Mouse (Mus musculus): ENCODE measurements at regions not wholly inside any gene's neighbourhood (a gene's known extent, or its start where the extent isn't known, plus 50 kb on each side); places are given as distances from the start of the nearest gene placed in this dataset.
"Not testable (repeated sequence)": the region's sequence is repeated elsewhere in the genome, so short reads cannot be mapped to it uniquely, and the experiment has no call there.

- no peak for ATAC-seq (ENCODE audit: insufficient number of reproducible peaks, insufficient read depth, low FRiP score, low TSS enrichment, low read depth)
- Histone ChIP-seq H3K27ac (no peak overlapping the region), H3K9ac (no peak overlapping the region), H3K27me3 (no peaks in the 10 kb centered on the region), H3K9me3 (no peaks in the 10 kb centered on the region), H3K4me2 (no peak overlapping the region), H3K4me1 (no peaks in the 10 kb centered on the region), H3K36me3 (no peaks in the 10 kb centered on the region), H3K4me3 (no peak overlapping the region)
Observed at GRCm38 (mm10) chr9:113112753-113113152, 595.3 kb downstream of the Pdcd6ip start.

GRCm38 (mm10) chr9:113101733-113102132 lies 606.3 kb downstream of the Pdcd6ip start:
- no peak overlapping the region for H3K4me3 ChIP-seq
- ATAC-seq (ENCODE audit: insufficient number of reproducible peaks, insufficient read depth, low FRiP score, low TSS enrichment, low read depth), result no peak

DNA sequence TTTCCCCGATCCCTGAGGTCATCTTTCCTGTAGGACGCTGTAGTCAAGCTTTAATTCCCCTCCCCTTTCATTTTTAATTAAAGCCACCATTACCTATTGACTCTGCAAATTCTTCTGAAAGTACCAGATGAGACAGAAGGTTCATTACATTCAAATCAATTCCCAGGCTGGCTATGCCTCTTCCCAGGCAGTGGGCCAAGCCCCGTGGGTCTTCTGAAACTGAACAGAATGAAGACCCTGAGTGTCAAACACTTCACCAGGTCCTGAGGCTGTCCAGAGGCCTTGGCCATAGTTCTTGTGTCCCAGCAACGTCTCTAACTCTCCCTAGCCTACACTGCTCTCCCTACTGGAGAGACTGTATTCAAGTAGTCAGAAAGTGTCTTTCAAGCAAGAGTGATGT lies 607.4 kb downstream of the Pdcd6ip start:
- Histone ChIP-seq H3K27me3 (no peaks in the 10 kb centered on the region), H3K4me3 (no peak overlapping the region), H3K9me3 (no peaks in the 10 kb centered on the region), H3K4me1 (no peaks in the 10 kb centered on the region), H3K4me2 (no peak overlapping the region), H3K9ac (no peak overlapping the region), H3K36me3 (no peaks in the 10 kb centered on the region), H3K27ac (no peak overlapping the region)
- WGBS, result 78% methylated on average over 4 of the region's 4 CpGs
- no peak for ATAC-seq (ENCODE audit: insufficient number of reproducible peaks, insufficient read depth, low FRiP score, low TSS enrichment, low read depth)

More at GRCm38 (mm10) chr9:113101733-113102132, 606.3 kb downstream of the Pdcd6ip start:
- H3K27ac ChIP-seq, result no peak overlapping the region
- H3K9me3 ChIP-seq, result no peaks in the 10 kb centered on the region
- no peaks in the 10 kb centered on the region for H3K4me1 ChIP-seq
- H3K9ac ChIP-seq, result no peak overlapping the region
- H3K4me2 ChIP-seq, result no peak overlapping the region
- no peaks in the 10 kb centered on the region for H3K27me3 ChIP-seq
- no peaks in the 10 kb centered on the region for H3K36me3 ChIP-seq
- WGBS, result 85% methylated on average over 1 of the region's 1 CpGs

DNA sequence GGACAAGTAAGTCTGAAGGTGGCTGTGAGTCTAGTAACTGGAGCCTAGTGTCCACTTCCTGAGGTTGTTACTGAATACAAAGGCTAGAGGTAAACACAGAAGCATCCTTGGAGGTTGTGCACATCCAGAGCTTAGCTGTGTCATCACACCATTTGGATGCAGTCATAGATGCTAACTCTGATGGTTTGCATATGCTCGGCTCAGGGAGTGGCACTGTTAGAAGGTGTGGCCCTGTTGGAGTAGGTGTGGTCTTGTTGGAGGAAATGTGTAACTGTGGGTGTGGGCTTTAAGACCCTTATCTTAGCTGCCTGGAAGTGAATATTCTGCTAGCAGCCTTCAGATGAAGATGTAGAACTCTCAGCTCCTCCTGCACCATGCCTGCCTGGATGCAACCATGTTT lies 612.6 kb downstream of the Pdcd6ip start:
- H3K27ac ChIP-seq; H3K36me3 ChIP-seq; H3K4me2 ChIP-seq; H3K4me1 ChIP-seq; H3K9ac ChIP-seq; ATAC-seq (ENCODE audit: insufficient number of reproducible peaks, insufficient read depth, low FRiP score, low TSS enrichment, low read depth); H3K27me3 ChIP-seq; H3K4me3 ChIP-seq; H3K9me3 ChIP-seq: not testable (repeated sequence)
- 79% methylated on average over 1 of the region's 1 CpGs for WGBS

DNA sequence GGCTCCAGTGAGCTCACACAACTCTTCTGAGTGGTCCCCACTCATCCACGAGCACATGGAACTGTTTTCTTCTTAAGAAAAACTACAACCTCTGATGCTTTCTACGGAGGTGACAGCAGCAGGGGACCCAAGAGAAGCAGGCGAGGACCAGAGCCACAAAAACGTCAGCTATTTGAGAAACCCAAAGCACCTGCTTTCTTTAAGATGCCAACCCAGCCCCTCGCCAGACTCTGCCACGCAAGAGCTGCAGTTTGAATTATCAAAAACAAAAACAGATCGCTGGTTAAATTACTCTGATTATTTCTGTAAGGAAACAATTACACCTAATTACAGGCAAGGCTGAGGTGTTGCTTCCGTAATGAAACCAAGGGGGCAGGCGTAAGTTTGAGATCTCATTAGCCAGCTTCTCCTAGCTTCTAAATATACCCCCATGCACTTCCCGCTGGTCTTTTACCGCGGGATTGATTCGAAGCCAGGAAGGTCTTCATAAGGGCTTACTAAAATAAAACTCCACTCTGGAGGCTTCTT lies 614.1 kb downstream of the Pdcd6ip start:
- H3K36me3 ChIP-seq, result no peaks in the 10 kb centered on the region
- H3K9ac ChIP-seq, result no peak overlapping the region
- H3K4me3 ChIP-seq, result no peak overlapping the region
- no peaks in the 10 kb centered on the region for H3K9me3 ChIP-seq
- no peak overlapping the region for H3K27ac ChIP-seq
- no peak overlapping the region for H3K4me2 ChIP-seq
- WGBS, result 65% methylated on average over 13 of the region's 13 CpGs
- no peaks in the 10 kb centered on the region for H3K4me1 ChIP-seq
- H3K27me3 ChIP-seq, result no peaks in the 10 kb centered on the region; the same call in 1 of the 2 replicates
- no peak for ATAC-seq (ENCODE audit: insufficient number of reproducible peaks, insufficient read depth, low FRiP score, low TSS enrichment, low read depth)

GRCm38 (mm10) chr9:113091881-113092280 lies 616.2 kb downstream of the Pdcd6ip start:
- WGBS, result 87% methylated on average over 5 of the region's 5 CpGs
- Histone ChIP-seq H3K4me2 (no peak overlapping the region), H3K4me1 (no peaks in the 10 kb centered on the region), H3K36me3 (no peaks in the 10 kb centered on the region), H3K27ac (no peak overlapping the region), H3K27me3 (no peaks in the 10 kb centered on the region; the same call in 1 of the 2 replicates), H3K4me3 (no peak overlapping the region), H3K9ac (no peak overlapping the region), H3K9me3 (no peaks in the 10 kb centered on the region)
- no peak for ATAC-seq (ENCODE audit: insufficient number of reproducible peaks, insufficient read depth, low FRiP score, low TSS enrichment, low read depth)

DNA sequence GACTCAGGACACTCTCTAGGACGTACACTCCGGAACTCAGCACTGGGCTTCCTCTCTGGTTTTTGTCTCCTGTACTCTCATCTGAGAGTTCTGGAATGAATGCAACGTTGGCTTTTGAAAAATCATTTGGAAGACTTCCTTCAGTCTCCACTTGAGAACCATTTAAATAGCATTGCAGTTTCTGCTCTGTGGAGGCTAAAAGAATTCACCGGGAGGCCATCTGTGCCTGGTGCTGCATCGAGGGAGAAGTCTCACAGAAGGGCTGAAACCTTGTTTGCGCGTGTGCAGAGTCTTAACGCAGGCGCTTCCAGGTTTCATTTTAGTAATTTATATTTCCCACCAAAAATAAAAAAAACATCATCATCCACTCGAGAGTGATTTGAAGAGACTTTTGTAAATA lies 620.3 kb downstream of the Pdcd6ip start:
- ATAC-seq (ENCODE audit: insufficient number of reproducible peaks, insufficient read depth, low FRiP score, low TSS enrichment, low read depth), result no peak
- no peaks in the 10 kb centered on the region for H3K9me3 ChIP-seq
- no peak overlapping the region for H3K4me3 ChIP-seq
- no peaks in the 10 kb centered on the region for H3K4me1 ChIP-seq
- WGBS, result 81% methylated on average over 10 of the region's 10 CpGs
- no peak overlapping the region for H3K27ac ChIP-seq
- no peaks in the 10 kb centered on the region for H3K27me3 ChIP-seq
- no peak overlapping the region for H3K4me2 ChIP-seq
- no peak overlapping the region for H3K9ac ChIP-seq
- no peaks in the 10 kb centered on the region for H3K36me3 ChIP-seq

DNA sequence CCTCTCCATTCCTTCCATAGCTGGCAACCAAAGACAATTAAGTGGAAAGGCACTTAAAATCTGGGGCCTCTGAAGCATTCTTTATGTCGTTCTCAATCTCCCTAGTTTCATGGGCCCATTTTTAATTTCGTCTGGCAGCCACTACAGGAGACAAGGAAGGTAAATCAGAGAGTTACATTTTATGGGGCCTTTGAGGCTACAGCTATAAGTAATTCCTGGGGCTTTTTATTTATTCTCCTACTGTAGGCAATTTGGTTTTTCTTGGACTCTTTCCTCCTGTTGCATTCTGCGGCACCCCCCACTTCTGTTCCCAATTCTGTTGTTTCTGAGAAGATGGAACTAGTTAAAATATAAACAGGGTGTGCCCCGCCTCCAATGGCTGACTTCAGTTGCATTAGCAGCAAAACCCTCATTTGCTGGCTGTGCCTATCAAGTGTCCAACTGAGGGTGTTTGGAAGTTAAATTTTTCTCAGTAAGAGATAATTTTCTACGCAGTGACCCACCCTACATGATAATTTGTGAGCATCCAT lies 622.7 kb downstream of the Pdcd6ip start:
- Histone ChIP-seq H3K4me3 (no peak overlapping the region), H3K36me3 (no peaks in the 10 kb centered on the region), H3K4me2 (no peak overlapping the region), H3K9me3 (no peaks in the 10 kb centered on the region), H3K9ac (no peak overlapping the region), H3K4me1 (no peaks in the 10 kb centered on the region), H3K27me3 (no peaks in the 10 kb centered on the region), H3K27ac (no peak overlapping the region)
- 37% methylated on average over 5 of the region's 5 CpGs for WGBS
- no peak for ATAC-seq (ENCODE audit: insufficient number of reproducible peaks, insufficient read depth, low FRiP score, low TSS enrichment, low read depth)

- no peak overlapping the region for H3K4me3 ChIP-seq
- H3K9me3 ChIP-seq, result no peaks in the 10 kb centered on the region
- ATAC-seq (ENCODE audit: insufficient number of reproducible peaks, insufficient read depth, low FRiP score, low TSS enrichment, low read depth), result no peak
- no peak overlapping the region for H3K9ac ChIP-seq
- no peaks in the 10 kb centered on the region for H3K4me1 ChIP-seq
- 81% methylated on average over 3 of the region's 3 CpGs for WGBS
- no peaks in the 10 kb centered on the region for H3K27me3 ChIP-seq
- H3K4me2 ChIP-seq, result no peak overlapping the region
- no peaks in the 10 kb centered on the region for H3K36me3 ChIP-seq
- no peak overlapping the region for H3K27ac ChIP-seq
Observed at GRCm38 (mm10) chr9:113074866-113075265, 633.2 kb downstream of the Pdcd6ip start.

DNA sequence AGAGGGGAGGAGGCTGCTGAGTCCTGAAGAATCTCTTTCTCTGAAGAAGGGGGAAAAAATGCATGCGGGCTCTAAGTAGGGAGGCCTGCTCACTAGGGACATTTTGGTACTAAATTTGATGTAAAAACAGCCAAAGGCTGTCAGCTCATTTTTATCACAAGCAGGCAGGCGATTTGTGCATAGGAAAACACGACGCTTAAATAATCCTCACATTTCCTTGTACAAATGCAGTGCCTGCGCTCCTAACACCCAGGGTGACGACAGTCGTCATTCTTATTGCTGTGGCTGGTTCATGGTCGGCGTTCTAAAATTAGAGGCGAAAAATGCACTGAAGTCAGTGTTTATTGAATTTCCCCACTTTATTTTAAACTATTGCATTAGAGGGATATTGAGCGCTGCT lies 650.6 kb downstream of the Pdcd6ip start:
- Histone ChIP-seq H3K4me3 (no peak overlapping the region), H3K27ac (no peak overlapping the region), H3K27me3 (no peaks in the 10 kb centered on the region), H3K9ac (no peak overlapping the region), H3K36me3 (no peaks in the 10 kb centered on the region), H3K4me2 (no peak overlapping the region), H3K4me1 (no peaks in the 10 kb centered on the region), H3K9me3 (no peaks in the 10 kb centered on the region)
- WGBS, result 79% methylated on average over 11 of the region's 11 CpGs
- no peak for ATAC-seq (ENCODE audit: insufficient number of reproducible peaks, insufficient read depth, low FRiP score, low TSS enrichment, low read depth)

- H3K4me2 ChIP-seq, result no peak overlapping the region
- no peak for ATAC-seq (ENCODE audit: insufficient number of reproducible peaks, insufficient read depth, low FRiP score, low TSS enrichment, low read depth)
- no peak overlapping the region for H3K4me3 ChIP-seq
- no peaks in the 10 kb centered on the region for H3K36me3 ChIP-seq
- H3K4me1 ChIP-seq, result no peaks in the 10 kb centered on the region
- H3K9ac ChIP-seq, result no peak overlapping the region
- H3K27ac ChIP-seq, result no peak overlapping the region
- no peaks in the 10 kb centered on the region for H3K27me3 ChIP-seq
- H3K9me3 ChIP-seq, result no peaks in the 10 kb centered on the region
- WGBS, result 72% methylated on average over 4 of the region's 4 CpGs
Observed at GRCm38 (mm10) chr9:113044556-113045178, 663.4 kb downstream of the Pdcd6ip start.

DNA sequence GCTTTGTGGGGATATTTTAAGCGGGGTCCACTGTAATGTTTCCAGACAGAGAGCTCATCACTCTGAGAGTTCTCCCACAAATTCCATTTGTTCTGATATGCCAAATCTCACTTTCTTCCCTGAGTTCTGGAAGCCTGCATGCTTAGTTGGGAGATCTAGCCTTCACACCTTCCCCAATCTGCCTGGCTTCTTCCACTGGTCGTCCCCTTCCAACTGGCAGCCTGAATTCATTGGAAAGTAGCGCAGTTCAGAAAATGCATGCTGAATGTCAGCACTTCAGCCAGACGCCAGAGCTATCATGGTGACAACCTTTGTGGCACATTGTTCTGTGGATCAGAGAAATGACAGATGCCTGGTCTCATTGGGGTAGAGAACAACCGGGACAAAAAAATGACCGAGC lies 667.2 kb downstream of the Pdcd6ip start:
- Histone ChIP-seq H3K27ac (no peak overlapping the region), H3K9me3 (no peaks in the 10 kb centered on the region), H3K9ac (no peak overlapping the region), H3K4me1 (no peaks in the 10 kb centered on the region), H3K4me3 (no peak overlapping the region), H3K4me2 (no peak overlapping the region), H3K27me3 (no peaks in the 10 kb centered on the region), H3K36me3 (no peaks in the 10 kb centered on the region)
- 85% methylated on average over 6 of the region's 6 CpGs for WGBS
- ATAC-seq (ENCODE audit: insufficient number of reproducible peaks, insufficient read depth, low FRiP score, low TSS enrichment, low read depth), result no peak
